In the genomic region with DNA sequence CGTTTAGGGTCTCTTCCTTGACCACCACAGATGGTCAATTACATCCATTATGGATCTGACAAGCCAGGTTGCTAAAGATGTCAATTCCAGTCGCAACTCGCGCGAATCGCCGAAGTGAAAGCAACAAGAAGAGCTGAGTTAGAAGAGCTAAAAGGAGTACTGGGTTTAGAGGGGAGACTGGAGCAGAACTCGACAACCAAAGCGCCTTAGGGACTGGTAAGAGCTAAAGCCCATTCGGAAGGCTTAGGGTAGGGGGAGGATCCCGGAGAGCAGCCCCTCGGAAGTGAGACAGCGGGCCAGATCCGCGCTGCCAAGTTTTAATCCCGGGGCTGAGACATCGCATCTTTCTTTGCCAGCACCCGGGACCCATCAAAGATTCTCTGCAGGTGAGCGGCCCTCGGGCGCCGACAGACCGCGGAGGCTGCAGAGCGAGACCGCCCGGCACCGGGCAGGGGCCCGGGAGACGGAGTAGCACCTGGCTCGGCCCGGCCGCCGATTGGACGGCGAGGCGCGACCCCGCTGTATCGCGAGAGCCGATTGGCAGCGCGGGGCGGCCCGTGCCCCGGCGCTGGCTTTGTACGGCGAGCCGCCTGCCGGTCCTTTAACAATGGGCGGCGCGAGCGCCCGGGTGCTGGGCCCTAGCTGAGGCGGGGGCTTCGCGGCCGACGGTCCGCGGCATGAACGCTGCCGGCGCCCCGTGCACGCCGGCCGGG, we compare ENCODE assay signal across 8 mouse cellular contexts. TPM values are rescaled to one million over a fixed set of nuclear protein-coding genes. Genes with fewer than 3 reads are reported as not detected.
DNase-seq lines count a peak whose midpoint lies in the region; ATAC-seq lines count a peak whose summit lies in the region.

A gene (plus strand): TSS at position 577 of the 713 bp plus-strand sequence.

- peak; percentile 84 for DNase-seq in adrenal gland, adult 8-10 months
- DNase-seq in embryo, embryonic 11.5 days (ENCODE audit: low read depth, low spot score), result peak; percentile 82
- peak; percentile 86 to 92 for DNase-seq in gastrocnemius, postnatal 36 days
- DNase-seq in left cerebral cortex, postnatal 25 days (ENCODE audit: low spot score in 2 of 2), result peak; percentile 93 to 95
- peak; percentile 91 for DNase-seq in mesoderm, embryonic 11.5 days (ENCODE audit: low read depth, low spot score)
- DNase-seq in right cerebral cortex, postnatal 25 days, result peak; percentile 97
- peak; percentile 92 to 94 for DNase-seq in urinary bladder, postnatal 36 days (ENCODE audit: low spot score in 2 of 2)

- H3K4me3 ChIP-seq in intestine, embryonic 16.5 days (ENCODE audit: low read length), result peak within 1 kb of the TSS; percentile 97

- peak within 1 kb of the TSS; percentile 97 for H3K9ac ChIP-seq in intestine, embryonic 16.5 days (ENCODE audit: low read depth, low read length)

- peak; percentile 99 for ATAC-seq in intestine, embryonic 16.5 days

- H3K9me3 ChIP-seq in intestine, embryonic 16.5 days (ENCODE audit: control insufficient read depth, low read length), result no peaks in the 10 kb centered on the region

- H3K4me1 ChIP-seq in intestine, embryonic 16.5 days (ENCODE audit: control insufficient read depth, insufficient read depth, low read length), result peaks cover 9% of the 10 kb centered on the region

- peak within 1 kb of the TSS; percentile 90 for H3K27ac ChIP-seq in intestine, embryonic 16.5 days (ENCODE audit: low read length)

- H3K36me3 ChIP-seq in intestine, embryonic 16.5 days (ENCODE audit: control insufficient read depth, insufficient read depth, low read length), result no peaks in the 10 kb centered on the region

- under 1% methylated on average over 71 of the region's 71 CpGs for WGBS in intestine, embryonic 16.5 days

- no peaks in the 10 kb centered on the region for H3K27me3 ChIP-seq in intestine, embryonic 16.5 days (replicated peaks; ENCODE audit: control insufficient read depth, insufficient read depth, low read length)

- peak within 1 kb of the TSS; percentile 84 for H3K4me2 ChIP-seq in intestine, embryonic 16.5 days (ENCODE audit: low read depth, low read length)

- intact Hi-C loops in gastrocnemius, postnatal 36 days (cut with DNase I), result no loop called here
- intact Hi-C loops in left cerebral cortex, postnatal 25 days (cut with DNase I), result loop anchor here (5.0 to 10.0 kb wide), 2 partner anchors 184 to 244 kb away; a partner anchor contains a TSS

RNA-seq across cellular contexts. Expression of the gene that starts here (rescaled TPM):
- total RNA-seq in adrenal gland, adult 8-10 months (2022), result 10 to 100 TPM in 1 of 4 experiments, 1 to 10 TPM in 3; 6.2 to 11.6 (median 6.9) TPM
- total RNA-seq in gastrocnemius, postnatal 36 days (2021), result 1 to 10 TPM; 2.4 to 3.3 TPM
- polyA plus RNA-seq in intestine, embryonic 16.5 days (2015; fragmentation: Nextera tagmentation; extraction: Ambion mirVana), result 6.2 and 7.8 TPM in 2 replicates
- total RNA-seq in left cerebral cortex, postnatal 25 days (2021), result 1 to 10 TPM; 7.0 to 7.6 TPM

Comparison
In these comparisons a context has a peak if more than half of its experiments do, and no peak if none do; other contexts are left out.
1. Peak in every context shown above with its lines: DNase-seq, ATAC-seq, H3K4me3 ChIP-seq and H3K27ac ChIP-seq.